Mouse (Mus musculus) embryonic fibroblast, embryonic 13.5 days (primary cell): ENCODE data around the gene Nrp2.

Experiments used
- CTCF ChIP-seq: IDR thresholded peaks from 2 replicates; pipeline ENCODE4 v1.5.1; 2011; ENCODE audit warnings: mild to moderate bottlenecking, control low read depth, low read length, moderate library complexity, borderline replicate concordance; ENCODE audit not compliant: insufficient read depth
- POLR2A ChIP-seq: IDR thresholded peaks from 2 replicates; pipeline ENCODE4 v1.6.1; 2011; ENCODE audit warnings: low read depth, mild to moderate bottlenecking, control low read depth, low read length, moderate library complexity

GRCm38 (mm10) chr1:62763779-62764178 lies 60.7 kb downstream of the Nrp2 start:
- no peak for TF ChIP-seq CTCF
- no peak for TF ChIP-seq POLR2A
